Mouse (Mus musculus) lung, postnatal 0 days (tissue): Measurements from ENCODE around the gene Hnrnpd. TPM values are rescaled to one million over a fixed set of nuclear protein-coding genes. Genes with fewer than 3 reads are reported as not detected.

Experiments
- ATAC-seq: fragments of 200-750 bp; cut with Nextera tagmentation; 2 replicates; pipeline ENCODE4 v1.8.0; 2017; ENCODE audit warnings: moderate library complexity
- DNase-seq: peaks from one replicate; pipeline ENCODE4 v3.0.0-alpha.2; 2016; ENCODE audit warnings: low spot score
- H3K27ac ChIP-seq: fragments of 300-500 bp; sonication (generic); 2 replicates; pipeline ENCODE4 v1.5.1; 2014; ENCODE audit warnings: antibody characterized with exemption, mild to moderate bottlenecking, low read length, mixed read lengths
- H3K27me3 ChIP-seq: fragments of 300-500 bp; sonication (generic); replicated peaks from 2 replicates; pipeline ENCODE4 v1.6.1; 2014; ENCODE audit warnings: low read length, mixed read lengths; ENCODE audit not compliant: insufficient read depth
- H3K36me3 ChIP-seq: fragments of 300-500 bp; sonication (generic); 2 replicates; pipeline ENCODE4 v1.6.1; 2014; ENCODE audit warnings: low read length, mixed read lengths; ENCODE audit not compliant: insufficient read depth
- H3K4me1 ChIP-seq: fragments of 300-500 bp; sonication (generic); 2 replicates; pipeline ENCODE4 v1.6.1; 2014; ENCODE audit warnings: antibody characterized with exemption, low read depth, low read length, mixed read lengths; ENCODE audit not compliant: insufficient read depth
- H3K4me2 ChIP-seq: fragments of 300-500 bp; sonication (generic); replicated peaks from 2 replicates; pipeline ENCODE4 v1.6.1; 2014; ENCODE audit warnings: low read depth, mild to moderate bottlenecking, low read length, moderate library complexity, mixed read lengths
- H3K4me3 ChIP-seq: fragments of 300-500 bp; sonication (generic); 2 replicates; pipeline ENCODE4 v1.5.1; 2014; ENCODE audit warnings: low read depth, low read length
- H3K9ac ChIP-seq: fragments of 300-500 bp; sonication (generic); replicated peaks from 2 replicates; pipeline ENCODE4 v1.6.1; 2014; ENCODE audit warnings: low read depth, mild to moderate bottlenecking
- H3K9me3 ChIP-seq: fragments of 300-500 bp; sonication (generic); 2 replicates; pipeline ENCODE4 v1.6.1; 2016; ENCODE audit warnings: low read length, mixed read lengths
- CTCF ChIP-seq: IDR thresholded peaks from 2 replicates; pipeline ENCODE4 v1.5.1; 2016; ENCODE audit warnings: antibody characterized with exemption, mild to moderate bottlenecking
- EP300 ChIP-seq: IDR thresholded peaks from 2 replicates; pipeline ENCODE4 v1.6.1; 2016; ENCODE audit warnings: antibody characterized with exemption, mild to moderate bottlenecking, control low read depth
- WGBS: fragments of 180-500 bp; shearing (Covaris S2); extraction: QIAGEN DNeasy Blood & Tissue Kit; methylation state at CpG from one replicate; pipeline ENCODE4 v1.1.7; 2014; 5-methylcytosine and 5-hydroxymethylcytosine counted together
- polyA plus RNA-seq: library from polyadenylated mRNA; unstranded; fragments of >200 nt; fragmentation: Nextera tagmentation; extraction: Ambion mirVana; gene quantifications from 2 replicates; pipeline ENCODE4 v1.2.1, GENCODE M21; 2015

Hnrnpd gene
- polyA plus RNA-seq, 1 experiment from 2014 or later, result 44.0 TPM

DNA sequence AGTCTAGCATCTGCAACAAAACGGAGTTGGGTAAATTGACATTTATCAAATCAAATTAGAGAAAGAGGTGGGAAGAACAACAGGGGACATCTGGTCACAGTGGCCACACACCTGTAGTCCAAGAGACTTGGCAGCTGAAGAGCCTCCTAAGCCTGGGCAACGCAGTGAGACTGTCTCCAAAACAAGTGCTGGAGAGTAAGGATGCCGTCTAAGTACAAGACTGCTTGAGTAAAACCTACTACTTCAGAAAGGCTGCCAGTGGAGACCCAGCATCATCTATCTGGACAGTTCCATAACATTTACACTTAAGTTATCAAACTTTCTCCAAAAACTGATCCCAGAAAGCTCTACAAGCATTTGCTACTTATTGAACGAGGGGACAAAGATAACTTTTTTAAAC, 3.7 kb downstream of the Hnrnpd start:
- ATAC-seq, result no peak
- no peaks in the 10 kb centered on the region for H3K36me3 ChIP-seq
- H3K9me3 ChIP-seq, result no peaks in the 10 kb centered on the region
- 34% methylated on average over 4 of the region's 4 CpGs for WGBS
- H3K4me1 ChIP-seq, result peaks cover 4% of the 10 kb centered on the region; the same call in 1 of the 2 replicates
- H3K27me3 ChIP-seq, result no peaks in the 10 kb centered on the region
- H3K4me3 ChIP-seq, result no peak overlapping the region
- no peak for DNase-seq
- no peak for TF ChIP-seq EP300
- TF ChIP-seq CTCF, result no peak
- H3K27ac ChIP-seq, result no peak overlapping the region
- H3K4me2 ChIP-seq, result peak overlapping the region; percentile 72; the same call in 1 of the 2 replicates
- no peak overlapping the region for H3K9ac ChIP-seq

DNA sequence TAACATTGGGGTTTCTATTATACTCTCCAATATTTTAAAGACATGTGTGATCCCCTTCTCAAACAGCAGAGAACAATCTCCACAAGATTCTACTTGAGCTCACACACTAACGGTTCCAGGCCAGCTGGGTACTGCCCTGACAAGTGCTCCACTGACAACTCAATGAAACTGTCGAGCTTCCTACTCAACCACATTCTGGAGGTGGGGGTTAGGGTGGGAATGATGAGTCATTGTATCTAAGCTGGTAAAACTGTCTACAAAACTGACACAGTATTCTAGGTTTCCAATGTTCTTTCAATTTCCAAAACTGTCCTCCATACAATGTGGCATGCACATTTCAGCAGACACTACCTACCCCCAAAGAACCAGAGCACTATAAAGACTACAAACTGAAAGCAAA, 4.8 kb downstream of the Hnrnpd start:
- Histone ChIP-seq H3K27me3 (no peaks in the 10 kb centered on the region), H3K9me3 (no peaks in the 10 kb centered on the region), H3K4me3 (no peak overlapping the region), H3K27ac (no peak overlapping the region), H3K4me2 (no peak overlapping the region), H3K36me3 (no peaks in the 10 kb centered on the region), H3K9ac (no peak overlapping the region), H3K4me1 (peaks cover 4% of the 10 kb centered on the region; the same call in 1 of the 2 replicates)
- TF ChIP-seq EP300, result no peak
- no peak for TF ChIP-seq CTCF
- 7% methylated on average over 2 of the region's 2 CpGs for WGBS
- ATAC-seq (no peak), DNase-seq (peak; percentile 63)

DNA sequence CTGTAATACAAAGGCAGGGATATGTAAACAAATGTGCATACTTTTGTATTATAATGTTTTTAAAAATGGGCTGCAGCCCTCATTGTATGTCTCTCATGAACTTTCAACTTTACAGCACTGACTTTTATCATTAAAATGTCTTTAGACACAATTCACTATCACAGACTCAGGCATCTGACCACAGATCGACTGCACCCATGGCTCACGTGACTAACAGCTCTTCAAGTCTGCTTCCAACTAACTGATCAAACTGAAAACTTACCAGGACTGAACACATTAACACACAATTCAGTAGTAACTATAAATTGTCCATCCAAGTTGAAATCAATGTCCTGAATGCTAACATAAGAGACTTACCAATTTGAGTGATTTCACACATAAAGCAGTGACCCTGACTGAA, 18.8 kb downstream of the Hnrnpd start:
- Histone ChIP-seq H3K4me2 (no peak overlapping the region), H3K36me3 (peaks cover 11% of the 10 kb centered on the region), H3K9me3 (no peaks in the 10 kb centered on the region), H3K4me1 (peaks cover 4% of the 10 kb centered on the region; the same call in 1 of the 2 replicates), H3K9ac (no peak overlapping the region), H3K27me3 (no peaks in the 10 kb centered on the region), H3K27ac (no peak overlapping the region), H3K4me3 (no peak overlapping the region)
- TF ChIP-seq EP300 (no peak), CTCF (no peak)
- ATAC-seq (no peak), DNase-seq (no peak)
- 69% methylated on average over 2 of the region's 2 CpGs for WGBS

DNA sequence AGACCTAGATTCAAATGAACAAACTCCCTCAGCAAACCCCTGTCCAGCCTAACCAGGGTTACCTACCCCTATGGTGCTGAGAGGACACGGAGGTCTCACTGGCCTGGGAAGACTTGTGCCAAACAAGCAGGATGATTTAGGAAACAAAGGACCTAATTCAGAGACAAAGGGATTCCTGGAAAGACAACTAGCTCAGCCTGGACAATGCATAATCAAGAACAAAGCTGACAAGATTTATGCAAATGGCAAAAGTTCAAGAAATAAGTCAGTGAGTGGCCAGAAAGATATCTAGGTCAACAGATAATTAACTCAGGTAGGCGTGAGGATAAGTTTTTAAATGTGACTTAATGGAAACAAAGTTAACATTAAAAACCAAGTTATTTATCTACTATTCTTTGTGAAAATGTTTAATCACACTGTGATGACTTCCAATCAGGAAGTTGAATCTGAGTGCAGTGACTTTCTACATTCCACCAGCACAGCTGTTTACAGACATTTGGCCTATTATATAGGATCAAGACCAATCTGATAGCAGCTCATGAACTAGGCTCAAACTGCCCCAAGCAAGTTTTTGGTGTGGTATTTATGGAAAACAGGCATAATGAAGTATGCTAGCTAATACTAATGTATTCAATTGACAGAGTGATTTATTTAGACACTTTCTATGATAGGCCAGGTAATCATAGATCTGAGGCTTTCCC, 19.4 kb downstream of the Hnrnpd start:
- DNase-seq (no peak), ATAC-seq (no peak)
- no peak overlapping the region for H3K4me2 ChIP-seq
- no peaks in the 10 kb centered on the region for H3K27me3 ChIP-seq
- H3K27ac ChIP-seq, result no peak overlapping the region
- TF ChIP-seq EP300 (0 out of 2 replicates have a peak, but pooled peaks have one; percentile 13), CTCF (no peak)
- peaks cover 4% of the 10 kb centered on the region; the same call in 1 of the 2 replicates for H3K4me1 ChIP-seq
- no peak overlapping the region for H3K9ac ChIP-seq
- 55% methylated on average over 2 of the region's 2 CpGs for WGBS
- H3K9me3 ChIP-seq, result no peaks in the 10 kb centered on the region
- H3K4me3 ChIP-seq, result no peak overlapping the region
- H3K36me3 ChIP-seq, result peaks cover 9% of the 10 kb centered on the region

DNA sequence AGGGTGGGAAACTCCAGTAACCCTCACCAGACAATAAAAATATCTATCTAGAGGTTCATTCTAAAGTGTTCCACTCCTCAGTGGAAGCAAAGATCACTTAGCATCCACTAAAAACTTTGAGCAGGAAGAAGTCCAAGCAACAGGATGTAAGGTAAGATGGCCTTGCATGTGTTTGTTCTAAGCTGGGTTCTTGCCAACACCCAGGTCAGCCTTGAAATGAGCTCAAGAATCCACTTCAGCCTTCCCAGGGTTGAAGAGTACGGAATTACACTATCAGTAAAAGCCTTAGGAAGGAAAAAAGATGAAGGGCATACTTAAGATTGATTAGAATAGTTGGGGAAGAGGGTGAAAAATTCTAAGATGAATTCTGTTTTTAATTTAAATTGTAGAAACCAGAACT, 20.1 kb downstream of the Hnrnpd start:
- DNase-seq (peak; percentile 79), ATAC-seq (peak; percentile 68)

DNA sequence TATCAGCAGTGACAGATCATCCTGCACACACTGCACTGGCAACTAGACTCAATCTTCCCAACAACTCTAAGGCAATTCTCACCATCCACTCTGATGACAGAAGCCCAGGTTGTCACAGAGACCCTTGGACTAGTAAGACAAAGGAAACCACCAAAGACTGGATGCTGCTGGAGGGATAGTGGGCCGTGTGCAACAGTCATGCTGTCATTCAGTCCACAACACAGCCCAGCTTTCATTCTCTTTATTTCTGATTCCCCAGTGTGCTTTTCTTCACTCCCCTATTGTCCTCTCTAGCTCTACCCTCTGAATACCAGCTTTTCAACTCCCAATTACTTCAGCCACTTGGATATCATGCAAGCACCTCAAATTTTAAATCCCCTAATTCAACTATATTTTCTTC, 24.9 kb downstream of the Hnrnpd start:
- Histone ChIP-seq H3K4me3 (no peak overlapping the region), H3K27ac (no peak overlapping the region), H3K4me1 (no peaks in the 10 kb centered on the region), H3K4me2 (no peak overlapping the region), H3K27me3 (no peaks in the 10 kb centered on the region), H3K9me3 (no peaks in the 10 kb centered on the region), H3K9ac (no peak overlapping the region), H3K36me3 (no peaks in the 10 kb centered on the region)
- ATAC-seq (no peak), DNase-seq (no peak)
- TF ChIP-seq CTCF (no peak), EP300 (no peak)
- 67% methylated on average over 1 of the region's 1 CpGs for WGBS

More for the DNA sequence above, 20.1 kb downstream of the Hnrnpd start:
- Histone ChIP-seq H3K9ac (no peak overlapping the region), H3K36me3 (peaks cover 9% of the 10 kb centered on the region), H3K9me3 (no peaks in the 10 kb centered on the region), H3K4me2 (no peak overlapping the region), H3K4me1 (peaks cover 4% of the 10 kb centered on the region; the same call in 1 of the 2 replicates), H3K27ac (peak overlapping the region; percentile 11; the same call in 1 of the 2 replicates), H3K27me3 (no peaks in the 10 kb centered on the region), H3K4me3 (no peak overlapping the region)
- TF ChIP-seq CTCF, result no peak
- no peak for TF ChIP-seq EP300
- 48% methylated on average over 1 of the region's 1 CpGs for WGBS
